ENCODE assay signal across 18 mouse cellular contexts in genomic region chr10:21741575-21741974, GRCm38 (mm10).
DNase-seq lines count a peak whose midpoint lies in the region; ATAC-seq and TF ChIP-seq lines count a peak whose summit lies in the region.
"Had no signal": no experiment of that assay in that cellular context is flagged by ENCODE, and none has a peak within 500 bp of the region (broad histone marks: within the 10 kb centered on the region; RNA-seq: fewer than 3 reads in every experiment).

No protein-coding gene starts in this region.

- no peaks in the 10 kb centered on the region for H3K27me3 ChIP-seq in kidney, postnatal 0 days (ENCODE audit: insufficient read depth, low read length)
- H3K27me3 ChIP-seq in heart, embryonic 14.5 days (ENCODE audit: control insufficient read depth, insufficient read depth, low read length) = no peaks in the 10 kb centered on the region
- H3K27me3 ChIP-seq: hindbrain, embryonic 12.5 days; limb, embryonic 12.5 days had no signal

- H3K36me3 ChIP-seq in kidney, postnatal 0 days (ENCODE audit: insufficient read depth, low read length) = no peaks in the 10 kb centered on the region
- no peaks in the 10 kb centered on the region for H3K36me3 ChIP-seq in heart, embryonic 14.5 days (ENCODE audit: control insufficient read depth, insufficient read depth, low read length)
- H3K36me3 ChIP-seq: forebrain, embryonic 12.5 days; hindbrain, embryonic 12.5 days; limb, embryonic 12.5 days had no signal

- no peak overlapping the region for H3K4me2 ChIP-seq in kidney, postnatal 0 days (ENCODE audit: low read length)
- H3K4me2 ChIP-seq in heart, embryonic 14.5 days (ENCODE audit: low read length) = peak overlapping the region; percentile 13; the same call in 1 of the 2 replicates
- H3K4me2 ChIP-seq: forebrain, embryonic 12.5 days; hindbrain, embryonic 12.5 days; limb, embryonic 12.5 days had no signal

- no peak overlapping the region for H3K4me3 ChIP-seq in kidney, postnatal 0 days (replicated peaks; ENCODE audit: low read depth, low read length)
- H3K4me3 ChIP-seq in heart, embryonic 14.5 days (ENCODE audit: control insufficient read depth in 1 of 2, insufficient read depth in 1 of 2, low read depth in 1 of 2, low read length in 2 of 2) = no peak overlapping the region
- H3K4me3 ChIP-seq: forebrain, embryonic 12.5 days; hindbrain, embryonic 12.5 days; limb, embryonic 12.5 days had no signal

- ATAC-seq in kidney, postnatal 0 days (replicated peaks; ENCODE audit: low FRiP score, low read depth) = no peak
- ATAC-seq in heart, embryonic 14.5 days (ENCODE audit: insufficient number of reproducible peaks, insufficient read depth, low FRiP score, low read depth) = no peak
- ATAC-seq: intestine, postnatal 0 days had no signal

- no peak overlapping the region for H3K27ac ChIP-seq in kidney, postnatal 0 days
- no peak overlapping the region for H3K27ac ChIP-seq in heart, embryonic 14.5 days (replicated peaks in 1 of 2; ENCODE audit: control insufficient read depth in 1 of 2, insufficient read depth in 1 of 2, low read depth in 2 of 2, low read length in 2 of 2)
- H3K27ac ChIP-seq: forebrain, embryonic 12.5 days; hindbrain, embryonic 12.5 days; limb, embryonic 12.5 days; macrophage had no signal

- H3K9me3 ChIP-seq in kidney, postnatal 0 days (replicated peaks; ENCODE audit: low read length) = no peaks in the 10 kb centered on the region
- no peaks in the 10 kb centered on the region for H3K9me3 ChIP-seq in heart, embryonic 14.5 days (ENCODE audit: control insufficient read depth, low read length)
- H3K9me3 ChIP-seq: forebrain, embryonic 12.5 days; hindbrain, embryonic 12.5 days; limb, embryonic 12.5 days had no signal

- WGBS in kidney, postnatal 0 days = 42% methylated on average over 8 of the region's 8 CpGs
- WGBS in heart, embryonic 14.5 days = 48% methylated on average over 8 of the region's 8 CpGs

- no peaks in the 10 kb centered on the region for H3K4me1 ChIP-seq in kidney, postnatal 0 days (replicated peaks; ENCODE audit: insufficient read depth, low read length)
- peaks cover 0 to 3% of the 10 kb centered on the region in 2 experiments; a peak in 2 of 4 replicates for H3K4me1 ChIP-seq in heart, embryonic 14.5 days (ENCODE audit: control insufficient read depth in 2 of 2, insufficient read depth in 2 of 2, low read length in 2 of 2)
- H3K4me1 ChIP-seq: hindbrain, embryonic 12.5 days had no signal

- peak; percentile 83 for DNase-seq in gastrocnemius, adult 18-20 months (ENCODE audit: low spot score)
- DNase-seq in gastrocnemius, postnatal 4 days (ENCODE audit: low spot score in 2 of 2) = no peak
- DNase-seq in kidney, postnatal 0 days (ENCODE audit: low spot score) = peak; percentile 24
- no peak for DNase-seq in kidney, adult 11 months
- peak; percentile 29 for DNase-seq in retina, embryonic 14.5 days (ENCODE audit: low spot score)
- DNase-seq in urinary bladder, postnatal 4 days (ENCODE audit: low spot score in 2 of 2) = no peak
- DNase-seq in layer of hippocampus, postnatal 36 days = no peak
- DNase-seq: adrenal gland, adult 2 months; cerebellum, adult 18-20 months; lung, adult 2 months; right cerebral cortex, postnatal 25 days; thymus, adult 2 months had no signal

- no peak for TF ChIP-seq CTCF in kidney, postnatal 0 days (IDR thresholded peaks at IDR 0.05; ENCODE audit: low read depth)

- no peak overlapping the region for H3K9ac ChIP-seq in kidney, postnatal 0 days (ENCODE audit: low read depth, low read length)
- no peak overlapping the region for H3K9ac ChIP-seq in heart, embryonic 14.5 days (ENCODE audit: low read length)
- H3K9ac ChIP-seq: forebrain, embryonic 12.5 days; hindbrain, embryonic 12.5 days; limb, embryonic 12.5 days had no signal

Comparison
In these comparisons a context has a peak if more than half of its experiments do, and no peak if none do; other contexts are left out.
1. DNase-seq: peak in gastrocnemius, adult 18-20 months (single experiment), kidney, postnatal 0 days (single experiment) and retina, embryonic 14.5 days (single experiment); none in gastrocnemius, postnatal 4 days (0 of 2), kidney, adult 11 months (single experiment), urinary bladder, postnatal 4 days (0 of 2) and layer of hippocampus, postnatal 36 days (0 of 2).